Mouse (Mus musculus): ENCODE measurements around the gene Gm17482. TPM values are rescaled to one million over a fixed set of nuclear protein-coding genes. Genes with fewer than 3 reads are reported as not detected.
A peak's percentile ranks its signal among the peaks of the same experiment; 100 is the strongest.

Gene Gm17482
- polyA plus RNA-seq, 2 experiments = not detected

DNA sequence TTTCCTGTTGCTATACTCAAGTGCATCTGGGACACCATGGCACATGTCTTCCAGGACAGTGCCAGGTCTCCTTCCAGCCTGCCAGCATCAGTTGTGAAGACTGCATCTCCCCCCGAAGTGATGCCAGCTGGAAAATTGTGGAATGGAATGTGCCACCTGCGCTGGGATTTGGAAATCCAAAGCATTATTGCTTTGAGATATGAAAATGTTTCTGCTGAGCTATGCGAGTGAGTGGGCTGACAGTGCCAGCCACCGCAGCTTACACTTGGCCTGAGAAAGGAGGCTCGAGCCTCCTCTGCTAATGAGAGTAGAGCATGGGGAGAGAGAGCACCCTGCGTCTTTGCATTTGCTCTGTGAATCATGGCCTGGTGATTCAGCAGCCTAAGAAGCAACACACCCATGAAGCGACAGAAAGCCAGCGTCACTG is 5.9 kb upstream of the Gm17482 start:
- WGBS (ENCODE audit: insufficient replicate concordance) = 70% methylated on average over 8 of the region's 8 CpGs
- Histone ChIP-seq H3K27ac (no peak overlapping the region), H3K4me1 (replicated peaks; ENCODE audit: control insufficient read depth in 2 of 2, insufficient read depth in 2 of 2, low read length in 1 of 2) (no peaks in the 10 kb centered on the region), H3K4me3 (ENCODE audit: insufficient read depth in 1 of 2, low read depth in 2 of 2, low read length in 2 of 2) (no peak overlapping the region), H3K36me3 (replicated peaks; ENCODE audit: control insufficient read depth, insufficient read depth, low read depth) (no peaks in the 10 kb centered on the region), H3K4me2 (ENCODE audit: low read depth) (no peak overlapping the region), H3K9ac (replicated peaks) (no peak overlapping the region), H3K27me3 (ENCODE audit: control insufficient read depth, insufficient read depth, low read length) (no peaks in the 10 kb centered on the region), H3K9me3 (ENCODE audit: control insufficient read depth, low read length) (no peaks in the 10 kb centered on the region)
- DNase-seq (ENCODE audit: low read depth in 3 of 3, low spot score in 3 of 3) (no peak), ATAC-seq (ENCODE audit: insufficient read depth) (no peak)
- TF ChIP-seq EP300 (IDR thresholded peaks at IDR 0.05; ENCODE audit: low read depth) (no peak), CTCF (IDR thresholded peaks at IDR 0.05; ENCODE audit: low read depth) (no peak)

DNA sequence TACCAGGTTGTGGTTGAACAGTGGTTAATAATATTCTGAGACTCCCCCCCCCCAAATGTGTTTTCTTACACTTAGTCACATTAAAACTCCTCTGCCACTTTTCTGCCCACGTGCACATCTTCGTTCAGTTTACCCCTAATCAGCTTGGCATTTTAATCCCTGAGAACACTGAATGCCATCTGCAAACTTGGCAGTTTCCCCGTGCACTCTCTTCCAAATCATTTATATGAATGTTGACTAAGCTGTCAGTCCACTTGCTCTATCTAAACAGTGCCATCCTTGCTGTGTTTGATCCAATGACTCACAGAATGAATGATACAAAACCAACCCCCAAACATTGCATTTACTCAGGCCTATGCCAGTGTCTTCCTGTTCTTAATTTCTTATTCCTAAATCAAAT is 1.6 kb upstream of the Gm17482 start:
- TF ChIP-seq CTCF (IDR thresholded peaks at IDR 0.05; ENCODE audit: low read depth) = no peak
- TF ChIP-seq EP300 (IDR thresholded peaks at IDR 0.05; ENCODE audit: low read depth) = no peak
- H3K4me3 ChIP-seq (ENCODE audit: insufficient read depth in 1 of 2, low read depth in 2 of 2, low read length in 2 of 2) = no peak overlapping the region
- no peaks in the 10 kb centered on the region for H3K9me3 ChIP-seq (ENCODE audit: control insufficient read depth, low read length)
- H3K4me1 ChIP-seq (replicated peaks; ENCODE audit: control insufficient read depth in 2 of 2, insufficient read depth in 2 of 2, low read length in 1 of 2) = no peaks in the 10 kb centered on the region
- 50% methylated on average over 3 of the region's 3 CpGs for WGBS (ENCODE audit: insufficient replicate concordance)
- no peaks in the 10 kb centered on the region for H3K27me3 ChIP-seq (ENCODE audit: control insufficient read depth, insufficient read depth, low read length)
- H3K4me2 ChIP-seq (ENCODE audit: low read depth) = no peak overlapping the region
- ATAC-seq (ENCODE audit: insufficient read depth) (no peak), DNase-seq (ENCODE audit: low read depth in 3 of 3, low spot score in 3 of 3) (no peak)
- no peak overlapping the region for H3K9ac ChIP-seq (replicated peaks)
- no peaks in the 10 kb centered on the region for H3K36me3 ChIP-seq (replicated peaks; ENCODE audit: control insufficient read depth, insufficient read depth, low read depth)
- no peak overlapping the region for H3K27ac ChIP-seq

DNA sequence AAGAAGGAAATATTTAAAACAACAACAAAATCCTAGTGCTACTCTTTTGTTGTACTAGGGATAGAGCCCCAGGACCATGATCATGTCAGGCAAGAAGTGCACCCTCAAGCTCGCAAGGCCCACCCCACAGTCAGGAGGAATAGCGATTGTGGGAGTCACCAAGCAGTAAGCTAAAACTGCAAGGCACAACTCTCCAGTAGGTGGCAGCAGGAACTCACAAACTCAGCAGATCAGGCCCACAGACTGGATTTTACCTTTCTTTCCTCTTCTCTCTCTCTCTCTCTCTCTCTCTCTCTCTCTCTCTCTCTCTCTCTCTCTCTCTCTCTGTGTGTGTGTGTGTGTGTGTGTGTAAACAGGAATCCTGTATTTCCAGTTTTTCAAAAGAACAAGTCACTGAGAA is 386 bp downstream of the Gm17482 start:
- Histone ChIP-seq H3K27ac (no peak overlapping the region), H3K36me3 (replicated peaks; ENCODE audit: control insufficient read depth, insufficient read depth, low read depth) (no peaks in the 10 kb centered on the region), H3K9me3 (ENCODE audit: control insufficient read depth, low read length) (no peaks in the 10 kb centered on the region), H3K4me1 (replicated peaks; ENCODE audit: control insufficient read depth in 2 of 2, insufficient read depth in 2 of 2, low read length in 1 of 2) (no peaks in the 10 kb centered on the region), H3K27me3 (ENCODE audit: control insufficient read depth, insufficient read depth, low read length) (no peaks in the 10 kb centered on the region), H3K4me2 (ENCODE audit: low read depth) (no peak overlapping the region), H3K9ac (replicated peaks) (no peak overlapping the region), H3K4me3 (ENCODE audit: insufficient read depth in 1 of 2, low read depth in 2 of 2, low read length in 2 of 2) (no peak overlapping the region)
- peak; percentile 82 for TF ChIP-seq CTCF (IDR thresholded peaks at IDR 0.05; ENCODE audit: low read depth)
- no peak for TF ChIP-seq EP300 (IDR thresholded peaks at IDR 0.05; ENCODE audit: low read depth)
- WGBS (ENCODE audit: insufficient replicate concordance) = 3% methylated on average over 2 of the region's 2 CpGs
- ATAC-seq (ENCODE audit: insufficient read depth) (no peak), DNase-seq (ENCODE audit: low read depth in 3 of 3, low spot score in 3 of 3) (peak; percentile 18 to 39 (median 29))

DNA sequence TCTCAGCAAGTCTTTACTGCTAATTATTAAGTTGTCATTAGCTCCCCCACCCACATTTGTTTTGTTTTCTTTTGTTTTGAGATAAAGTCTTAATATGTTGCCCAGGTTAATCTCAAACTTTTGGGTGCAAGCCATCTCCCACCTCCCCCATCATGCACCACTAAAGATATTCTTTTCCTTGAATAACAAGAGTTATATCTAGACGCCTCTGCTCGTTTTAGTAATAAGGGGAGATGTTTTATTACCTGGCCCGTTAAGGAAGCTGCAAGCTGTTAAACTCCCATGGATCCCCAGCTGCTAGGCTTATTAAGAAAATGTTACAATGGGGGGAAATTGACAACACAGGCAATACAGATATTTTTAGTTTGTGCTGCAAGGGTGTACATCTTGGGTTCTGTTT is 3.4 kb downstream of the Gm17482 start:
- Histone ChIP-seq H3K27ac (no peak overlapping the region), H3K27me3 (ENCODE audit: control insufficient read depth, insufficient read depth, low read length) (no peaks in the 10 kb centered on the region), H3K4me1 (replicated peaks; ENCODE audit: control insufficient read depth in 2 of 2, insufficient read depth in 2 of 2, low read length in 1 of 2) (no peaks in the 10 kb centered on the region), H3K9ac (replicated peaks) (no peak overlapping the region), H3K4me3 (ENCODE audit: insufficient read depth in 1 of 2, low read depth in 2 of 2, low read length in 2 of 2) (no peak overlapping the region), H3K36me3 (replicated peaks; ENCODE audit: control insufficient read depth, insufficient read depth, low read depth) (no peaks in the 10 kb centered on the region), H3K9me3 (ENCODE audit: control insufficient read depth, low read length) (no peaks in the 10 kb centered on the region), H3K4me2 (ENCODE audit: low read depth) (no peak overlapping the region)
- WGBS (ENCODE audit: insufficient replicate concordance) = 61% methylated on average over 3 of the region's 3 CpGs
- DNase-seq (ENCODE audit: low read depth in 3 of 3, low spot score in 3 of 3) (no peak), ATAC-seq (ENCODE audit: insufficient read depth) (no peak)
- TF ChIP-seq CTCF (IDR thresholded peaks at IDR 0.05; ENCODE audit: low read depth) = no peak
- no peak for TF ChIP-seq EP300 (IDR thresholded peaks at IDR 0.05; ENCODE audit: low read depth)

DNA sequence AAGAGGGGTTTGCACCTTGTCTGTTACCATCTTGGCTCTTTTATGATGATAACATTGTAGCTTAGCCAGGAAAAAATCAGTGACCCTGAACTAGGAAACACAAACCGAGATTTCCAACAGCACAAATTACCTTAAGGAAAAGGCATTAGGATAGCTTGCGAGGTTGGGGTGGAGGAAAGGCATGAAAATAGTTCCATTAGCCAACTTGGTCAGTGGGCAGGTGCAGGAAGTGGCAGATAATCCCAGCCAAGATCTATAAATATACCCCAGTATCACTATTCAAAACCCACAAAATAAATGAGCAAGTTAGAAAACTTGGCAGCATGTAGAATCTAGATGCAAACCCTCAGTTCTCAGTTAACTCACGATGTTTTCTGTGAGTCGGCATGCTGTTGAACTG is 4.7 kb downstream of the Gm17482 start:
- H3K27ac ChIP-seq = no peak overlapping the region
- H3K4me3 ChIP-seq (ENCODE audit: insufficient read depth in 1 of 2, low read depth in 2 of 2, low read length in 2 of 2) = no peak overlapping the region

More for the DNA sequence above, 4.7 kb downstream of the Gm17482 start:
- no peak for ATAC-seq (ENCODE audit: insufficient read depth)
- 57% methylated on average over 4 of the region's 4 CpGs for WGBS (ENCODE audit: insufficient replicate concordance)
- DNase-seq (ENCODE audit: low read depth in 3 of 3, low spot score in 3 of 3) = no peak
- no peak overlapping the region for H3K9ac ChIP-seq (replicated peaks)
- no peaks in the 10 kb centered on the region for H3K36me3 ChIP-seq (replicated peaks; ENCODE audit: control insufficient read depth, insufficient read depth, low read depth)
- TF ChIP-seq EP300 (IDR thresholded peaks at IDR 0.05; ENCODE audit: low read depth) (no peak), CTCF (IDR thresholded peaks at IDR 0.05; ENCODE audit: low read depth) (no peak)
- H3K4me2 ChIP-seq (ENCODE audit: low read depth) = no peak overlapping the region
- no peaks in the 10 kb centered on the region for H3K27me3 ChIP-seq (ENCODE audit: control insufficient read depth, insufficient read depth, low read length)
- no peaks in the 10 kb centered on the region for H3K9me3 ChIP-seq (ENCODE audit: control insufficient read depth, low read length)
- no peaks in the 10 kb centered on the region for H3K4me1 ChIP-seq (replicated peaks; ENCODE audit: control insufficient read depth in 2 of 2, insufficient read depth in 2 of 2, low read length in 1 of 2)

Data from liver, embryonic 14.5 days (tissue).